Mouse (Mus musculus): ENCODE measurements around the gene Dennd5b. TPM values are rescaled to one million over a fixed set of nuclear protein-coding genes. Genes with fewer than 3 reads are reported as not detected.

Gene Dennd5b
- polyA plus RNA-seq, 1 experiment from 2014 or later: 5.9 TPM

DNA sequence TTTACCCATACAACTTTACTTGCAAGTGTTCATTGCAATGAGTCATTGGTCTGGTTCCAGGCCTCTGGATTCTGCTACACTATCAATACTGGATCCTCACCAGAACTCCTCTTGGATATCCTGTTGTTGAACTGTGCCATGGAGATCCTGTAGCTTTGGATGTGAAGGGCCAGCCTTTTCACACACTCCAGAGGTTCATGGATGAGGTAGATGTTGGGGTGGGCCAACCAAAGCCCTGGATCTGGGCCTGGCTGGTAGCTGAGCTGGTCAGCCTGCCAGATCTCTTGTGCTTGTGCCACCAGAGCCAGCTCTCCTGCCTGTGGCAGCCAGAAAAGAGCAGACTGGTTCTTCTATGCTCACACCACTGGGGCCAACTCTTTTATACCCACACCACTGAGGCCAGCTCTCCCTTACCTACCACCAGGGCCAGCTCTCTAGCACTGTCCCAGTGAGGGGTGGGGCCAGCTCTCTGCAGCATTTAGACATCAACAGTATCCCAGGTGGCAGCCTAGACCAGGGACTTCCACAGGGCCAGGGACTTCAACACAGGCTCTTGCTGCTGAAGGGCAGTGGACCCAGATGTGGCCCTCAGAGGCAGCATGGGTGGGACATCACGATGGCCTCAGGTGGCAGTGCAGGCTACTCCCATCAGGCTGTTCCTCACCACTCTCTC is 24.2 kb downstream of the Dennd5b start:
- 0 out of 2 replicates have a peak, but pooled peaks cover 6% of the 10 kb centered on the region for H3K36me3 ChIP-seq (ENCODE audit: insufficient read depth, low read length)
- no peak overlapping the region for H3K4me2 ChIP-seq (replicated peaks; ENCODE audit: low read depth, low read length)
- no peak overlapping the region for H3K27ac ChIP-seq (ENCODE audit: low read length)
- no peak overlapping the region for H3K4me3 ChIP-seq (ENCODE audit: low read length)
- H3K4me1 ChIP-seq (ENCODE audit: insufficient read depth, low read length): no peaks in the 10 kb centered on the region
- H3K9me3 ChIP-seq (ENCODE audit: low read length): no peaks in the 10 kb centered on the region
- 95% methylated on average over 1 of the region's 1 CpGs for WGBS
- ATAC-seq (ENCODE audit: low FRiP score, low TSS enrichment): no peak
- H3K9ac ChIP-seq (replicated peaks; ENCODE audit: low read length): no peak overlapping the region
- H3K27me3 ChIP-seq (ENCODE audit: insufficient read depth, low read length): no peaks in the 10 kb centered on the region

- no peak for ATAC-seq (ENCODE audit: low FRiP score, low TSS enrichment)
- H3K4me2 ChIP-seq (replicated peaks; ENCODE audit: low read depth, low read length): no peak overlapping the region
- 96% methylated on average over 4 of the region's 4 CpGs for WGBS
- no peaks in the 10 kb centered on the region for H3K9me3 ChIP-seq (ENCODE audit: low read length)
- no peak overlapping the region for H3K9ac ChIP-seq (replicated peaks; ENCODE audit: low read length)
- H3K27me3 ChIP-seq (ENCODE audit: insufficient read depth, low read length): no peaks in the 10 kb centered on the region
- 0 out of 2 replicates have a peak, but pooled peaks cover 6% of the 10 kb centered on the region for H3K36me3 ChIP-seq (ENCODE audit: insufficient read depth, low read length)
- no peak overlapping the region for H3K4me3 ChIP-seq (ENCODE audit: low read length)
- H3K27ac ChIP-seq (ENCODE audit: low read length): no peak overlapping the region
- H3K4me1 ChIP-seq (ENCODE audit: insufficient read depth, low read length): no peaks in the 10 kb centered on the region
These were observed 27.6 kb downstream of the Dennd5b start for GRCm38 (mm10) chr6:149073854-149074253.

DNA sequence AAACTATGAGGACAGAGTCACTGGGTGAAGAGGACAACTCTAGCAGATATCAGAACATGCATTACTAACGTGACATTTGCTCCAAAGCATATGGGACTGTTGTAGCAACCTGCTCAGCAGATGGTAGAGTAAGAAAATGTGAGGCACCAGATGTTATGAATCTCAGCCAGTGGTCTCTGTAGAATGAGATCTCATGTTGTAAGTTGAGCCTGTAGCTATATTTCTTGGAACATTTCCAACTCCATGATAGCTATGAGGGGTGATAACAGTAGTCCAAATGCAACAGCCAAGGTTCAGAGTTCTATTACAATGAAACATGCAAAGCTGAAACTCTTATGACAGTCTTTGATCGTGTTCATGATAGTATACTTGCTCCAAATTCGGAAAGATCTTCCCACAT is 28.6 kb downstream of the Dennd5b start:
- Histone ChIP-seq H3K27me3 (ENCODE audit: insufficient read depth, low read length) (no peaks in the 10 kb centered on the region), H3K9me3 (ENCODE audit: low read length) (no peaks in the 10 kb centered on the region), H3K27ac (ENCODE audit: low read length) (no peak overlapping the region), H3K36me3 (ENCODE audit: insufficient read depth, low read length) (0 out of 2 replicates have a peak, but pooled peaks cover 6% of the 10 kb centered on the region), H3K4me3 (ENCODE audit: low read length) (no peak overlapping the region), H3K4me2 (replicated peaks; ENCODE audit: low read depth, low read length) (no peak overlapping the region), H3K9ac (replicated peaks; ENCODE audit: low read length) (no peak overlapping the region), H3K4me1 (ENCODE audit: insufficient read depth, low read length) (no peaks in the 10 kb centered on the region)
- WGBS: 75% methylated on average over 3 of the region's 3 CpGs
- no peak for ATAC-seq (ENCODE audit: low FRiP score, low TSS enrichment)

DNA sequence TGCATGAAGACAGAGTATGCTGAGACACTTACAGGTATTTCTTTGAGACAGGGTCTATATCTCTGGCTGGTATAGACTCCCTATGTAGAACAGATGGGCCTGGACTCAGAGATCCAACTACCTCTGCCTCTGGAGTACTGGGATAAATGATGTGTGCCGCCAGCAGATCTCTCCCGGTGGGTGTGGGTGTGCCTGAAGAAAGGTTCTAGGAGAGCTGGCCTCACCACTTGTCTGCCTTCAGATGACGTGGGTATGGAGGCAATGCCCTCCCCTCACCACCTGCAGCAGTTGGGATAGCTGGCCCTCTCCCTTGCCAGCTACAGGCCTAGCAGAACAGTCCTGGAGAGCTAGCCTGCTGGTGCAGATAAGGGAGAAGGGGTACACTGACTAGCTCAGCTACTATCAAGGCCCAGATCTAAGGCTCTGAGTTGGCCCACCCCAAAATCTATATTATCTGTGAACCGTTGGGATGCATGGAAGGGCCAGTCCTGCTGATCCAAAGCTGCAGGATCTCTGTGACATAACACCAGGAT is 30.8 kb downstream of the Dennd5b start:
- H3K27ac ChIP-seq (ENCODE audit: low read length): no peak overlapping the region
- no peaks in the 10 kb centered on the region for H3K36me3 ChIP-seq (ENCODE audit: insufficient read depth, low read length)
- H3K9me3 ChIP-seq (ENCODE audit: low read length): no peaks in the 10 kb centered on the region
- no peaks in the 10 kb centered on the region for H3K27me3 ChIP-seq (ENCODE audit: insufficient read depth, low read length)
- no peak for ATAC-seq (ENCODE audit: low FRiP score, low TSS enrichment)
- WGBS: 86% methylated on average over 4 of the region's 4 CpGs
- H3K9ac ChIP-seq (replicated peaks; ENCODE audit: low read length): no peak overlapping the region
- no peaks in the 10 kb centered on the region for H3K4me1 ChIP-seq (ENCODE audit: insufficient read depth, low read length)
- H3K4me3 ChIP-seq (ENCODE audit: low read length): no peak overlapping the region
- H3K4me2 ChIP-seq (replicated peaks; ENCODE audit: low read depth, low read length): no peak overlapping the region

GRCm38 (mm10) chr6:149063382-149063781 is 38.1 kb downstream of the Dennd5b start:
- ATAC-seq (ENCODE audit: low FRiP score, low TSS enrichment): no peak
- H3K27me3 ChIP-seq (ENCODE audit: insufficient read depth, low read length): no peaks in the 10 kb centered on the region

GRCm38 (mm10) chr6:149060670-149061387 is 40.7 kb downstream of the Dennd5b start:
- Histone ChIP-seq H3K27ac (ENCODE audit: low read length) (no peak overlapping the region), H3K9me3 (ENCODE audit: low read length) (no peaks in the 10 kb centered on the region), H3K36me3 (ENCODE audit: insufficient read depth, low read length) (0 out of 2 replicates have a peak, but pooled peaks cover 2% of the 10 kb centered on the region), H3K4me1 (ENCODE audit: insufficient read depth, low read length) (no peaks in the 10 kb centered on the region), H3K27me3 (ENCODE audit: insufficient read depth, low read length) (no peaks in the 10 kb centered on the region), H3K4me2 (replicated peaks; ENCODE audit: low read depth, low read length) (no peak overlapping the region), H3K9ac (replicated peaks; ENCODE audit: low read length) (no peak overlapping the region), H3K4me3 (ENCODE audit: low read length) (no peak overlapping the region)
- ATAC-seq (ENCODE audit: low FRiP score, low TSS enrichment): no peak
- 67% methylated on average over 5 of the region's 5 CpGs for WGBS

More at GRCm38 (mm10) chr6:149063382-149063781, 38.1 kb downstream of the Dennd5b start:
- no peak overlapping the region for H3K4me2 ChIP-seq (replicated peaks; ENCODE audit: low read depth, low read length)
- H3K27ac ChIP-seq (ENCODE audit: low read length): no peak overlapping the region
- H3K4me3 ChIP-seq (ENCODE audit: low read length): no peak overlapping the region
- no peaks in the 10 kb centered on the region for H3K9me3 ChIP-seq (ENCODE audit: low read length)
- no peak overlapping the region for H3K9ac ChIP-seq (replicated peaks; ENCODE audit: low read length)
- H3K4me1 ChIP-seq (ENCODE audit: insufficient read depth, low read length): no peaks in the 10 kb centered on the region
- 0 out of 2 replicates have a peak, but pooled peaks cover 2% of the 10 kb centered on the region for H3K36me3 ChIP-seq (ENCODE audit: insufficient read depth, low read length)

GRCm38 (mm10) chr6:149057947-149058391 is 43.5 kb downstream of the Dennd5b start:
- no peak for ATAC-seq (ENCODE audit: low FRiP score, low TSS enrichment)
- no peaks in the 10 kb centered on the region for H3K9me3 ChIP-seq (ENCODE audit: low read length)
- H3K4me1 ChIP-seq (ENCODE audit: insufficient read depth, low read length): no peaks in the 10 kb centered on the region
- H3K4me2 ChIP-seq (replicated peaks; ENCODE audit: low read depth, low read length): no peak overlapping the region
- no peaks in the 10 kb centered on the region for H3K27me3 ChIP-seq (ENCODE audit: insufficient read depth, low read length)
- peaks cover 2% of the 10 kb centered on the region; the same call in 1 of the 2 replicates for H3K36me3 ChIP-seq (ENCODE audit: insufficient read depth, low read length)
- WGBS: 49% methylated on average over 3 of the region's 3 CpGs
- no peak overlapping the region for H3K27ac ChIP-seq (ENCODE audit: low read length)
- H3K9ac ChIP-seq (replicated peaks; ENCODE audit: low read length): no peak overlapping the region
- H3K4me3 ChIP-seq (ENCODE audit: low read length): no peak overlapping the region

DNA sequence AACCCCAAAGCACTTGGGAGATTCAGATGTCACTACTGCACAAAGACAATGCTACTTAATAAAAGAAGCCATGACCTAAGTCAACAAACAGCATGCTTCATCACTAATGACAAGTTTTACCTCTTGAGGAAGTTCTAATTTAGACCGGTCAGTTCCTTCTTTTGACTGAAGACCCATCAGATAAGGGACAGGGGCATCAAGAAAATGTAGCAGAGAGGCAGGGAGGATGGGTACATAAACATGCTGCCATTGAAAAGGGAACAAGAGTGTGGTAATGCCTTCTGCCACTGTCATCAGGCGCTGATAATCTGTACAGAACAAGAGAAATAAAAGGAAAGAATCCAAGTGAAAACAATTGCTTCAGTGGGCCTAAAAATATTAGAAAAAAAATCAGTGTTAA is 46.7 kb downstream of the Dennd5b start:
- no peaks in the 10 kb centered on the region for H3K4me1 ChIP-seq (ENCODE audit: insufficient read depth, low read length)
- ATAC-seq (ENCODE audit: low FRiP score, low TSS enrichment): no peak
- no peaks in the 10 kb centered on the region for H3K27me3 ChIP-seq (ENCODE audit: insufficient read depth, low read length)
- no peak overlapping the region for H3K9ac ChIP-seq (replicated peaks; ENCODE audit: low read length)
- no peak overlapping the region for H3K27ac ChIP-seq (ENCODE audit: low read length)
- WGBS: 69% methylated on average over 2 of the region's 2 CpGs
- no peaks in the 10 kb centered on the region for H3K9me3 ChIP-seq (ENCODE audit: low read length)
- H3K4me2 ChIP-seq (replicated peaks; ENCODE audit: low read depth, low read length): no peak overlapping the region
- H3K4me3 ChIP-seq (ENCODE audit: low read length): no peak overlapping the region
- no peaks in the 10 kb centered on the region; the same call in 1 of the 2 replicates for H3K36me3 ChIP-seq (ENCODE audit: insufficient read depth, low read length)

DNA sequence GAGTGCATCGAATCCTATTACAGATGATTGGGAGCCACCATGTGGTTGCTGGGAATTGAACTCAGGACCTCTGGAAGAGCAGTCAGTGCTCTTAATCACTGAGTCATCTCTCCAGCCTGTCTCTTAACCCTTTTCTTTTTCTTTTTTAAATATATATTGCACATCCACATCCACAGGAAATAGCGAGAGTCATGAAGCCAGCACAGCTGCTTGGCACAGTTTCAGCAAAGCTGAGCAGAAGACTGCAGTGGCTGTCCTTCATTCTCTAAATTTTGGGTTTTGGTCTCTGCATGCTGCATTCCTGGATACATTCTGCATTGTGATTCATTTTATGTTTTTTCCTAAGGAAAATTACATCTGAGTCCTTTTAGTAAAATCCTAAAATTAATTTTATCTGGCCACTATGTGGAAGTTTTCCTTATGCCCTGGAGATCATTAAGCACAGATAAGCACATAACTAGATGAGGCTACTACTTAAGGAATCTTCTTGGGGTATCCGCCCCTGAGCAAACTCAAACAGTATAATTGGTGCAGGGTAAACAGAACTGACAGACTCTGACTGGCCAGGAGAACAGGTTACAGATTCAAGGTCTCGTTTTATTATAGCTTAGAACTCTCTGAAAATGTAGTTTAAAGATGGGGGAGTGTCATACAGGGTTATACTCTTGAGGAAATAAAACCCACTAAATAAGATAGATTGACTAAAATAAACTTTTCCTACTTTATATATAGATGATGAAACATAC is 50.3 kb downstream of the Dennd5b start:
- 62% methylated on average over 4 of the region's 4 CpGs for WGBS
- no peak overlapping the region for H3K27ac ChIP-seq (ENCODE audit: low read length)
- H3K27me3 ChIP-seq (ENCODE audit: insufficient read depth, low read length): no peaks in the 10 kb centered on the region
- H3K4me1 ChIP-seq (ENCODE audit: insufficient read depth, low read length): no peaks in the 10 kb centered on the region
- no peak overlapping the region for H3K9ac ChIP-seq (replicated peaks; ENCODE audit: low read length)
- H3K4me2 ChIP-seq (replicated peaks; ENCODE audit: low read depth, low read length): no peak overlapping the region
- H3K9me3 ChIP-seq (ENCODE audit: low read length): no peaks in the 10 kb centered on the region
- no peaks in the 10 kb centered on the region; the same call in 1 of the 2 replicates for H3K36me3 ChIP-seq (ENCODE audit: insufficient read depth, low read length)
- H3K4me3 ChIP-seq (ENCODE audit: low read length): no peak overlapping the region
- no peak for ATAC-seq (ENCODE audit: low FRiP score, low TSS enrichment)

All from kidney, embryonic 16.5 days (tissue).